Mouse (Mus musculus) lung, postnatal 36 days (tissue): ENCODE measurements around the gene Thsd7b.
"Not testable (repeated sequence)": the region's sequence is repeated elsewhere in the genome, so short reads cannot be mapped to it uniquely, and the experiment has no call there.

Experiments
- DNase-seq: peaks from one replicate; pipeline ENCODE4 v3.0.0; 2022; ENCODE audit warnings: mixed read lengths

The Thsd7b gene

DNA sequence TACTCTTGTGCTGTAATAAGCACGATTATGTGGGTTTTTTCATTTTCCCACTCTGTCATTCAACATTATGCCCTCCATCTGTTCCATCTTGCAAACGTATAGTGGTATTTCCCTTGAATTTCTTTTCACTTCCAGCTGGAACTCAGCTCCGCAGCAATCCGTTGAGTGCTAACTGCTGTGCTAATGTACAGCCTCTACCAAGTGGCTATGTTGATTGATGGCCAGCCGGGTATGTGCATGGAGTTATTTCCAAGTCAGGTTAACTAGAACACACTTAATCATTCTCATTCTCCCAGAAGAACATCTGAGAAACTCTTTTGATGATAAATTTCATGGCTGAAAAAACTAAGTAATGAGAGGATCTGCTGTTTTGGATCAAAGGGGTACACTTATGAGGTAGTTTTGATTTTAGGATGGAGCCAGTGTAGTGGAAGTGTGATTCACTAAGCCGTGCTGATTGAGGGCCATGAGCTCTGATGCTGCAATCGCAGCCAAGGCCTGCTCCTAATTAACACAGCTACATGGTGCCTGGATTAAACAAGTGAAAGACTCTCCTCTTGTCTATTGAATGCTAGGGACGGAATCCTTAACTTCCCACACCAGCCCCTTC lies 371.3 kb downstream of the Thsd7b start:
- no peak for DNase-seq

- DNase-seq = not testable (repeated sequence)
These were observed 378.3 kb downstream of the Thsd7b start for GRCm38 (mm10) chr1:129651448-129651847.

DNA sequence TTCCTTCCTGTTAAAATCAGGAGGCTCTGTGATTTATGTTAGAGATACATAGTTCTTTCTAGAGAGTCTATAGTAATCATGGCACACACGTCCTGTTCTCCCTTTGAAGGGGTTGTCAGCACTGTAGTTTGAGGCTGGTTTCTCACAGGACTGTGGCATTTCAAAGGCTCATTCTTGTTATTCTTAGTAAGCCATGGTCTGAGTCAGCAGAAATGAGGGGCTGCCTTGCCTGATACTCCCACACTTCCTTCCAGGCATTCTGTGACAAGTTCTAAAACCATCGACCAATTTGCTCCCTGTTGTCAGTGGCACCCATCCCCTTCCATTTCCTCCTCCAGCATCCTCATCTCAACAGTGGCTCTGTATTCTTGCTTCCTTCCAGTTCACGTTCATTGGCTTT lies 384.9 kb downstream of the Thsd7b start:
- DNase-seq = no peak

DNA sequence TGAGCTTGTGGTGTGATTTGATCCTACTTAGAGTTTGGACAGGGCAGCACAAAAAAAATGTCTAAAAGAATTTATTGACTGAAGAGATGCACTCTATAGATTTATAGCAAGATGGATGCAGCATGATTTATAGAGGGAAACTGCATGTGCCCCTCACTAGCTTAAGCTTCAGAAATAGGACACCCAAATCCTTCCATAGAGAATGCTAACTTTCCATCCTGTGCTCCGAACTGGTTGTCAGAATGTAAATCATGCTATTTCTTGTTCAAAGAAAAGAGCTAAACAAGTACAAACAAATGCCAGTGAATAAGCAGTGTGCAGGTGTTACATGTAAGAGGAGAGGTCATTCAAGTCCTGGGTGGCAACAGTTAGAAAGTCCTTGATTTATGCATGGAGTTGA lies 402.8 kb downstream of the Thsd7b start:
- DNase-seq = no peak

GRCm38 (mm10) chr1:129678851-129679250 lies 405.7 kb downstream of the Thsd7b start:
- DNase-seq = no peak

DNA sequence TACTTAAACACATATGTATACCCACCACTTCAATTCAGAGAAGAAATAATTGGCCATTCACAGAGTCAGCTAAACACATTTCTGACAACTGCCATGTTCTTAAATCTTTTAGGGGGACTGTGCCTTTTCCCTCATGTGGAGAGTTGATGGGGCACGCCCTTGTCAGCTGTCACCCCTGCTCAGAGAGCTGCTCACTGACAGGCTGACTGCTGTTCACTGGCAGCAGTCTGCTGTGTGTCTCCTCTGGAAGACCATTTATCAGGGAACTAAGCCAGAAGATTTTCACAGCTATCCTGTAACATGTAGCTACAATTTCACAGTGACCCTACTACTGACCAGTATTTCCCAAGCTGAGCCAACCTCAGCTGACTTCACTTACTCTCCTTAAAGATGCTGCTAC lies 432.6 kb downstream of the Thsd7b start:
- no peak for DNase-seq

GRCm38 (mm10) chr1:129712706-129713105 lies 439.6 kb downstream of the Thsd7b start:
- DNase-seq = no peak

DNA sequence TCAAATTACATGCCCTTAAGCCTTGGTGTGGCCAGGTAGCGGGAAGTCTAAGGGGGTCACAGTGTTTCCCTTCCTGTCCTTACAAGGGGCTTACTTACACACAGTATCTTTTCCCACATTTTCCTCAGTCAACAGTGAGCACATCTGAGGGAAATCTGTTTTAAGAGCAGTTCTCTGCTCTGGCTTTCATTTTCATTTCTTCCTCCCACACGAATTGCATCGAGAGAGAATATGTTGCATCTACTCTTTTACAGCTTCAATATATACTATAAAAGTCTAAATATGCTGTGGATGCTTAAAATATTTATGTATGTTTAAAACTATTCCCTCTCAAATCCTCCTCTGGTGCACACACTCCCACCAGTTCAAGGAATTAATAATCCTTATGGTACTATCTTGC lies 440.5 kb downstream of the Thsd7b start:
- no peak for DNase-seq

GRCm38 (mm10) chr1:129719592-129719991 lies 446.5 kb downstream of the Thsd7b start:
- DNase-seq = no peak

DNA sequence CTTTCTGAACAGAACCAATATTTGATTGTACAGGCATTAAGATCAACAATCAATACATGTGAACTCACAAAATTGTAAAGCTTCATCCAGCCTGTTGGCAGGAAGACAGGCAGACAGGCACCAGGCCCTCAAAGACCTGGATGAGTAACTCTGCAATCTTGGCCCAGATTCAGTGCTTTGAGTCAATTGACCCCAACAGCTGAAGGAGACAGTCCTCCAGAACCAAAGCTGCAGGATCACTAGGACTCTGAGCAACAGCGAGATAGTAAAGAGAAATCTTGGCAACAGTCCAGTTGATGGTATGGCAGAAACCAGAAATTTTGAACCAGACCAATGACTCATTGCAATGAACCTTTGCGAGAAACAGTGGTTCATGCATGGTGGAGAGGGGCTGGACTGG lies 458.9 kb downstream of the Thsd7b start:
- DNase-seq = no peak

GRCm38 (mm10) chr1:129747595-129747994 lies 474.5 kb downstream of the Thsd7b start:
- no peak for DNase-seq

GRCm38 (mm10) chr1:129756548-129757240 lies 483.6 kb downstream of the Thsd7b start:
- DNase-seq = no peak

- no peak for DNase-seq
These were observed 485.9 kb downstream of the Thsd7b start for GRCm38 (mm10) chr1:129759003-129759402.

GRCm38 (mm10) chr1:129761234-129761633 lies 488.1 kb downstream of the Thsd7b start:
- no peak for DNase-seq

DNA sequence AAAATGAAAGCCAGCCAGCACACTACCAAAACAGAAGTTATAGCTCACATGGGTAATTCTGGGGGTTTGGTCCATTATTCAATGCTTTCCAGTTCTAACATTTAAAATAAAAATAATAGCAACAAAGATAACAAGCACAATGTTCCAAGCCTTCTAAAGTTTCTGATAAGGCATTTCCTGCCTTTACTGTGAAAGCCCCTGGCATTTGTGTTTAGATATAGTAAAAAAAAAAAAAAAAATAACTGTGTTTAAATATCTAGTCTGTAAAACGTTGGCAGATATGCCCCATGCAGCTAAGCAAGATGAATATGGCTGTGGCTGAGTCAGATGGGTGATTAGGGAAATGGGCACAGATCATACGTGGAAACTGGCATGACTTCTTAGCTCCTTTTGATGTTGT lies 491.6 kb downstream of the Thsd7b start:
- DNase-seq = no peak

GRCm38 (mm10) chr1:129777055-129777454 lies 504.0 kb downstream of the Thsd7b start:
- no peak for DNase-seq

DNA sequence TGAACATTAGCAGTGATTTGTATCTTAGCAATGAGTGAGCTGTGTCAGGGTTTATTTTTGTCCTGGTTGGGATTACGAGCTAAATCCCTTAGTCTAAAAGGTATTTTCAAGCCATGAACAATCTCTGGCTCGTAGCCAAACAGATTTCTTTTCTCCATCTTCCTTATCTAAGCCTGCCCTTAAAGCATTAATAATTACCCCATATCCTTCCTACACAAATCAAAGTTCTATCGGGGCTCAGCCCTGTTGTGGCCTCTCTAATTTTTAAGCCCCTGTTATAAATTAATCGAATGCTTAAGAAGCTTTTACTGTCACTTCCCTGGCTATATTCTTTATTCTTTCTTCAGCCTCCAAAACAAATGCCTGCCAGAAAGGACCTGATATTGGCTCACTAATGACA lies 506.4 kb downstream of the Thsd7b start:
- DNase-seq = no peak

DNA sequence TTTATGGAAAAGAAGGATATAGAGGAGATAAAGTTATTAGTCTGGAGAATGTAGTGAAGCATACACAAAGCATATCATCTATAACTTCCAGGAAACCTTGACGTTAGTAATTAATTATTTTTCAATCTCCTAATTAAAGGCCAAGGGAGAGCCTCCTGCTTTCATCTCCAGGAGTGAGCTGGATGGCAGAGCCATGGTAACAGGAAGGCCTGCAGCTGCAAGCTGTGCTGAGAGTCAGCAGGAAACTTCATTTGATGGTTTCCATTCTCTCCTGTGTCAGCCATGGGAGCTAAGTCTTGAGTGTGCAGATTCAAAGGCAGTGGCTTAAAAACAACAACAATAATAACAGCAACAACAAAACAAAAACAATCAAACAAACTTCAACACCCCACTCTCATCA lies 507.5 kb downstream of the Thsd7b start:
- DNase-seq = no peak

- no peak for DNase-seq
These were observed 525.4 kb downstream of the Thsd7b start for GRCm38 (mm10) chr1:129798519-129798918.

- no peak for DNase-seq
These were observed 553.8 kb downstream of the Thsd7b start for GRCm38 (mm10) chr1:129826927-129827326.

DNA sequence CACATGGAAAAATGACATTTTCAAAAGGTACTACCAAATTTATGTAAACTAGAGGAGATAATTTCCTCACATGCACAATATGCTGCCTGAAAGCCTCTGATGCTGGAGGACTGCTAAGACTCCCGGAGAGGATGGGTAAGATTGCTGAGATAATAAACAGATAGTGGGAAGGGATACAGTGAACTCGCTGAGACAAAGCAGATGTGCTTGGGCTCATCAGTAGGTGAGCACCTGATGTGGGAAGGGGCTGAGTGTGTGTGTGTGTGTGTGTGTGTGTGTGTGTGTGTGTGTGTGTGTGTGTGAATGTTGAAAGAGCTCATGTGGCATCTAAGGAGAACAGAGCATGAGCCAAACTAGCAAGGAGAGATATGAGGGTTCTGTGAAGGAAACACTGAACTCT lies 564.2 kb downstream of the Thsd7b start:
- DNase-seq = no peak

DNA sequence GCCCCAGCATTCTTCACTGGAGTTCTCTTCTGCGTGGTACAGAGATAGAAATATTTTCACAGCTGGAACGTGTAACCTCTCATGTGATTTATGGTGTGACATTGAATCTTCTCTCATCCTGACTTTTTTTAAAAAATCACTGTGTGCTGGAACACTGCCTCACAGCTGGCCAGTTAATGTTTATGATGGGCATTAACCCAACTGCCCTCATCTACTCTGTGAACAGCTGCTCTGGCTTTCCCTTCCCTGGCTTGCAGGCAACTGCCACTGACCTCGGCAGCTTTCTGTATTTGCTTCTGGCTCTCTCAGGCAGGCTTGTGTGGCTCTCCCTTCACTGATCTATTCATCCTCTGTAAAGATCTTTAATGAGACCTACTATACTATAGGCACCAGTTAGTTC lies 564.7 kb downstream of the Thsd7b start:
- peak; percentile 16 for DNase-seq

DNA sequence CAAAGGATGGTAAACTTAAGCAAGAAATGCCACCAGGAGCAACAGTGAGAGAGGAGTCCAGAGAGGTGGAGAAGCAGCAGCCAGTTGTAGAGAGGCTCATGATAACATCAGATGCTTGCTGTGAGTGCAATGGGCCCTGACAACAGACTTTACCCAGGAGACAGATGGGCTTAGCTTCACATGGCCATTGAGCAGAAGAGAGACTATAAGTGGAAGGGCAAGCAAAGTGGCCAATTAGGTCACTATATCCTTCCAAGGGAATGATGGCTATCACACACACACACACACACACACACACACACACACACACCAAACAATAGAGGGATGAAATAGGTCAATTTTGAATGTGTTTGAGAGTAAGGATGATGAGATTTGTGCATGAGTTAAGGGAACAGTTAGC lies 565.4 kb downstream of the Thsd7b start:
- DNase-seq = no peak

DNA sequence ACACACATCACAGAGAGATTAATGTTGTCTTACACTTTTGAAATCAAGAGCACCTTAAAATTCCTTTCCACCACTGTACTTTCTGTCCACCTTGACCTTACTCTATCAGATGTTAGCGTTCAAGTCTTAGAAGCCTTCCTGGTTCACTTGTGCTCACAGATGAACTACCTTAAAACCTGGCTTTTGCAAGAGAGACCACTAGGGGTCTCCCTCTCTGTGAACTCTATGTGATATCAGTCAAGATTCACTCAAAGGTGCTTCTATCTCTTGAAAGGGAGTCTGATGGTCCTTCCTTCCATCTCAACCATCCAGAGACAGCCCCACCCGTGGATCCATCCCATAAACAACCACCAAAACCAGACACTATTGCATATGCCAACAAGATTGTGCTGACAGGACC lies 570.3 kb downstream of the Thsd7b start:
- DNase-seq = peak; percentile 25

- no peak for DNase-seq
These were observed 577.0 kb downstream of the Thsd7b start for GRCm38 (mm10) chr1:129850007-129850564.
